Mouse (Mus musculus): ENCODE measurements around the gene B4galnt1.

B4galnt1 gene

GRCm38 (mm10) chr10:127164631-127165353 is at the start of gene B4galnt1:
TSS of gene B4galnt1 (plus strand) at chr10:127165225.
- CTCF ChIA-PET = interaction anchor here (0.6 kb wide), 1 partner anchor 19 kb away, joined by 3 read pairs; no protein-coding TSS in a partner anchor

- CTCF ChIA-PET = interaction anchor here (0.6 kb wide), 1 partner anchor 401 kb away, joined by 8 read pairs; no protein-coding TSS in a partner anchor
Measured at GRCm38 (mm10) chr10:127118470-127118869, 46.6 kb upstream of the B4galnt1 start.

- CTCF ChIA-PET = no interaction called here
Measured at GRCm38 (mm10) chr10:127119229-127119628, 45.8 kb upstream of the B4galnt1 start.

- CTCF ChIA-PET = no interaction called here
Measured at GRCm38 (mm10) chr10:127120301-127121065, 44.5 kb upstream of the B4galnt1 start.

- CTCF ChIA-PET = no interaction called here
Measured at GRCm38 (mm10) chr10:127121066-127121477, 44.0 kb upstream of the B4galnt1 start, which contains the start of gene Os9. TSS of gene Os9 (minus strand) at chr10:127121131.

- CTCF ChIA-PET = interaction anchor here (1.0 kb wide), 1 partner anchor 12 kb away, joined by 4 read pairs; no protein-coding TSS in a partner anchor
Measured at GRCm38 (mm10) chr10:127122018-127122417, 43.0 kb upstream of the B4galnt1 start.

GRCm38 (mm10) chr10:127122784-127123435 is 42.1 kb upstream of the B4galnt1 start:
- CTCF ChIA-PET = interaction anchor here (0.7 to 1.2 kb wide), 4 partner anchors 9 to 48 kb away, joined by 4 to 7 read pairs (median 4); no protein-coding TSS in a partner anchor

- CTCF ChIA-PET = interaction anchor here (0.7 to 1.5 kb wide), 4 partner anchors 9 to 47 kb away, joined by 3 to 7 read pairs (median 4); no protein-coding TSS in a partner anchor
Measured at GRCm38 (mm10) chr10:127123436-127123805, 41.6 kb upstream of the B4galnt1 start.

GRCm38 (mm10) chr10:127125210-127126001 is 39.6 kb upstream of the B4galnt1 start:
- CTCF ChIA-PET = interaction anchor here (1.3 to 1.7 kb wide), 2 partner anchors 46 to 48 kb away, joined by 6 to 11 read pairs; no protein-coding TSS in a partner anchor

- CTCF ChIA-PET = no interaction called here
Measured at GRCm38 (mm10) chr10:127126579-127126978, 38.4 kb upstream of the B4galnt1 start.

GRCm38 (mm10) chr10:127127711-127128279 is 37.2 kb upstream of the B4galnt1 start:
- CTCF ChIA-PET = interaction anchor here (0.6 to 1.1 kb wide), 2 partner anchors 14 to 25 kb away, joined by 8 to 13 read pairs; no protein-coding TSS in a partner anchor

- CTCF ChIA-PET = no interaction called here
Measured at GRCm38 (mm10) chr10:127129431-127129830, 35.6 kb upstream of the B4galnt1 start.

- CTCF ChIA-PET = interaction anchor here (0.8 kb wide), 1 partner anchor 8 kb away, joined by 5 read pairs; no protein-coding TSS in a partner anchor
Measured at GRCm38 (mm10) chr10:127132469-127132868, 32.6 kb upstream of the B4galnt1 start.

- CTCF ChIA-PET = interaction anchor here (0.7 to 1.3 kb wide), 2 partner anchors 12 to 1188 kb away, joined by 3 to 4 read pairs; partner anchors contain the start of gene Cnpy2
Measured at GRCm38 (mm10) chr10:127134394-127135035, 30.5 kb upstream of the B4galnt1 start.

- CTCF ChIA-PET = no interaction called here
Measured at GRCm38 (mm10) chr10:127135118-127135836, 29.7 kb upstream of the B4galnt1 start.

GRCm38 (mm10) chr10:127136510-127136909 is 28.5 kb upstream of the B4galnt1 start:
- CTCF ChIA-PET = no interaction called here

- CTCF ChIA-PET = no interaction called here
Measured at GRCm38 (mm10) chr10:127137896-127138295, 27.1 kb upstream of the B4galnt1 start.

GRCm38 (mm10) chr10:127138328-127139141 is 26.5 kb upstream of the B4galnt1 start:
- CTCF ChIA-PET = no interaction called here
